Mouse (Mus musculus) lung, postnatal 0 days (tissue): ENCODE results near the gene Rnf5.

ENCODE experiments used
- CTCF ChIP-seq: IDR thresholded peaks from 2 replicates; pipeline ENCODE4 v1.5.1; 2016; ENCODE audit warnings: antibody characterized with exemption, mild to moderate bottlenecking
- EP300 ChIP-seq: IDR thresholded peaks from 2 replicates; pipeline ENCODE4 v1.6.1; 2016; ENCODE audit warnings: antibody characterized with exemption, mild to moderate bottlenecking, control low read depth

- TF ChIP-seq CTCF = no peak
- no peak for TF ChIP-seq EP300
Observed at GRCm38 (mm10) chr17:34569919-34570318, 33.6 kb downstream of the Rnf5 start.
